In the genomic region with DNA sequence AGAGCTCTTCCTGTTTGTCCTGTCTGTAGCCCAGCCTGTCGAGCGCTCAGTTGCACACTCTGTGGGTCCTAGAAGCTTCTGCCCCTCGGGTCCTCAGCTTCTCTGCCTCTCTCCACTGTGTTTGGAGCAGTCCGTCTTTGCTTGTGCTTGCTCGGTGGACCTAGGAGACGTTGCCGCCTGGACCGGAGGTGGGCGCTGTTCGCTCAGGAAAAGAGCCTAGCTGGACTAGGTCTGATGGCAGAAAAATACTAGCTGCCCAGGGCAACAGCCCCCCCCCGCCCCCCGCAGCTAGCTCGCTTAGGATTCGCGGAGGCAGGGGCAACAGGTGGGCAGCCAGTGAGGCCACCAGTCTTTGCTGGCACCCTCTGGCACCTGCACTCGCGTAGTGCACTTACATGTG, we compare ENCODE assay signal across 9 mouse cellular contexts. TPM values are rescaled to one million over a fixed set of nuclear protein-coding genes. Genes with fewer than 3 reads are reported as not detected.
DNase-seq lines count a peak whose midpoint lies in the region; ATAC-seq and TF ChIP-seq lines count a peak whose summit lies in the region.
"Had no signal": no experiment of that assay in that cellular context is flagged by ENCODE, and none has a peak within 500 bp of the region (broad histone marks: within the 10 kb centered on the region; RNA-seq: fewer than 3 reads in every experiment).

No protein-coding gene starts in this region.

- no peaks in the 10 kb centered on the region for H3K9me3 ChIP-seq in limb, embryonic 14.5 days (ENCODE audit: control insufficient read depth, low read length)

- TF ChIP-seq POLR2A in limb, embryonic 14.5 days (IDR thresholded peaks at IDR 0.05; ENCODE audit: borderline replicate concordance, extremely low read depth, insufficient read depth, insufficient read length): no peak

- peaks cover 60% of the 10 kb centered on the region for H3K27me3 ChIP-seq in limb, embryonic 14.5 days (ENCODE audit: control insufficient read depth, insufficient read depth, low read length)

- no peak for ATAC-seq in limb, embryonic 14.5 days (ENCODE audit: low FRiP score, low read depth)

- H3K9ac ChIP-seq in limb, embryonic 14.5 days (ENCODE audit: low read depth, low read length, severe bottlenecking): no peak overlapping the region

- peak overlapping the region; percentile 40 for H3K4me2 ChIP-seq in limb, embryonic 14.5 days (replicated peaks; ENCODE audit: low read depth, low read length, severe bottlenecking)

- H3K4me1 ChIP-seq in limb, embryonic 14.5 days (ENCODE audit: control insufficient read depth, insufficient read depth, low read length): peaks cover 10% of the 10 kb centered on the region; the same call in 1 of the 2 replicates

- H3K4me3 ChIP-seq in limb, embryonic 14.5 days (replicated peaks; ENCODE audit: low read length): peak overlapping the region; percentile 18
- H3K4me3 ChIP-seq: erythroblast, embryonic 14.5 days had no signal

- DNase-seq in adrenal gland, adult (ENCODE audit: inconsistent age in 2 of 2, low spot score in 1 of 2): peak; percentile 29 to 74
- DNase-seq in adrenal gland, postnatal 4 days (ENCODE audit: low spot score in 2 of 2): no peak
- peak; percentile 87 to 92 for DNase-seq in cerebellum, postnatal 14 days
- peak; percentile 58 to 69 for DNase-seq in frontal cortex, postnatal 25 days (ENCODE audit: low spot score in 2 of 2)
- DNase-seq in kidney, postnatal 10 days: peak; percentile 74
- DNase-seq in limb, embryonic 14.5 days (ENCODE audit: low spot score): peak; percentile 46
- DNase-seq in right cerebral cortex, adult 2 months (ENCODE audit: low spot score in 2 of 2): peak; percentile 81 to 84
- DNase-seq in B cell, adult 2 months: no peak

- no peak overlapping the region for H3K27ac ChIP-seq in limb, embryonic 14.5 days (replicated peaks; ENCODE audit: low read depth, low read length)

- no peaks in the 10 kb centered on the region for H3K36me3 ChIP-seq in limb, embryonic 14.5 days (ENCODE audit: control insufficient read depth, insufficient read depth, low read length)

- 3% methylated on average over 17 of the region's 17 CpGs for WGBS in limb, embryonic 14.5 days

RNA-seq across cellular contexts. Expression of gene Grid1, which starts 3.2 kb away (rescaled TPM):
- total RNA-seq in adrenal gland, postnatal 4 days (2021): 1 to 10 TPM in 1 of 2 experiments, under 1 TPM in 1; 0.65 to 2.1 TPM
- polyA plus RNA-seq in limb, embryonic 14.5 days (2012; rRNA removed): 2.0 and 2.2 TPM in 2 replicates
- 0.86 and 0.87 TPM in 2 replicates for polyA plus RNA-seq in limb, embryonic 14.5 days (2014; fragmentation: Nextera tagmentation; extraction: Ambion mirVana)
- polyA plus RNA-seq: erythroblast, embryonic 14.5 days had no signal

Comparison
In these comparisons a context has a peak if more than half of its experiments do, and no peak if none do; other contexts are left out.
1. DNase-seq: peak in adrenal gland, adult (2 of 2), cerebellum, postnatal 14 days (2 of 2), frontal cortex, postnatal 25 days (2 of 2), kidney, postnatal 10 days (single experiment), limb, embryonic 14.5 days (single experiment) and right cerebral cortex, adult 2 months (2 of 2); none in adrenal gland, postnatal 4 days (0 of 2) and B cell, adult 2 months (0 of 2).